8 mouse cellular contexts compared by ENCODE assay signal in genomic region chr12:21132537-21132936, GRCm38 (mm10).
A peak's percentile ranks its signal among the peaks of the same experiment; 100 is the strongest.
DNase-seq lines count a peak whose midpoint lies in the region; ATAC-seq and TF ChIP-seq lines count a peak whose summit lies in the region.

No protein-coding gene starts in this region.

- H3K36me3 ChIP-seq in kidney, adult 2 months (ENCODE audit: control insufficient read depth, insufficient read depth, low read length), result no peaks in the 10 kb centered on the region
- no peaks in the 10 kb centered on the region for H3K36me3 ChIP-seq in neural tube, embryonic 13.5 days
- no peaks in the 10 kb centered on the region for H3K36me3 ChIP-seq in embryonic facial prominence, embryonic 10.5 days (replicated peaks)
- H3K36me3 ChIP-seq in neural tube, embryonic 15.5 days, result no peaks in the 10 kb centered on the region

- no peak for ATAC-seq in neural tube, embryonic 13.5 days (ENCODE audit: low read depth)
- no peak for ATAC-seq in neural tube, embryonic 15.5 days (ENCODE audit: low FRiP score)

- TF ChIP-seq POLR2A in kidney, adult 2 months (IDR thresholded peaks at IDR 0.05; ENCODE audit: low read depth, low read length), result no peak

- H3K27me3 ChIP-seq in kidney, adult 2 months (replicated peaks; ENCODE audit: control insufficient read depth, insufficient read depth, low read length), result no peaks in the 10 kb centered on the region
- H3K27me3 ChIP-seq in neural tube, embryonic 13.5 days, result no peaks in the 10 kb centered on the region
- no peaks in the 10 kb centered on the region for H3K27me3 ChIP-seq in embryonic facial prominence, embryonic 10.5 days (replicated peaks; ENCODE audit: low read depth, poor library complexity, severe bottlenecking)
- no peaks in the 10 kb centered on the region for H3K27me3 ChIP-seq in neural tube, embryonic 15.5 days (replicated peaks)

- 0 out of 2 replicates have a peak overlapping the region, but pooled peaks have one; percentile 42 for H3K9ac ChIP-seq in neural tube, embryonic 13.5 days
- H3K9ac ChIP-seq in neural tube, embryonic 15.5 days (replicated peaks), result no peak overlapping the region

- H3K4me3 ChIP-seq in kidney, adult 2 months (ENCODE audit: insufficient read depth, low read depth, low read length), result no peak overlapping the region
- H3K4me3 ChIP-seq in neural tube, embryonic 13.5 days, result no peak overlapping the region
- H3K4me3 ChIP-seq in embryonic facial prominence, embryonic 10.5 days, result no peak overlapping the region
- H3K4me3 ChIP-seq in neural tube, embryonic 15.5 days (replicated peaks), result no peak overlapping the region

- no peak overlapping the region for H3K27ac ChIP-seq in kidney, adult 2 months (ENCODE audit: insufficient read depth, low read depth, low read length)
- H3K27ac ChIP-seq in neural tube, embryonic 13.5 days (replicated peaks), result peak overlapping the region; percentile 42; the same call in 1 of the 2 replicates
- peak overlapping the region; percentile 75; the same call in 1 of the 2 replicates for H3K27ac ChIP-seq in embryonic facial prominence, embryonic 10.5 days (replicated peaks)
- H3K27ac ChIP-seq in neural tube, embryonic 15.5 days (replicated peaks), result 0 out of 2 replicates have a peak overlapping the region, but pooled peaks have one; percentile 28

- no peak for TF ChIP-seq CTCF in kidney, adult 2 months (conservative IDR thresholded peaks at IDR 0.05; ENCODE audit: insufficient read depth, insufficient read length, low read depth, low read length)

- H3K9me3 ChIP-seq in neural tube, embryonic 13.5 days, result no peaks in the 10 kb centered on the region
- H3K9me3 ChIP-seq in embryonic facial prominence, embryonic 10.5 days, result no peaks in the 10 kb centered on the region
- H3K9me3 ChIP-seq in neural tube, embryonic 15.5 days (replicated peaks), result no peaks in the 10 kb centered on the region

- WGBS in kidney, adult 2 months, result 36% methylated on average over 10 of the region's 10 CpGs
- 38% methylated on average over 10 of the region's 10 CpGs for WGBS in neural tube, embryonic 13.5 days
- WGBS in embryonic facial prominence, embryonic 10.5 days, result 43% methylated on average over 10 of the region's 10 CpGs
- 32% methylated on average over 10 of the region's 10 CpGs for WGBS in neural tube, embryonic 15.5 days

- peaks cover 14% of the 10 kb centered on the region for H3K4me1 ChIP-seq in kidney, adult 2 months (ENCODE audit: control insufficient read depth, insufficient read depth, low read length)
- H3K4me1 ChIP-seq in neural tube, embryonic 13.5 days (replicated peaks), result peaks cover 91% of the 10 kb centered on the region
- H3K4me1 ChIP-seq in embryonic facial prominence, embryonic 10.5 days, result peaks cover 78% of the 10 kb centered on the region
- H3K4me1 ChIP-seq in neural tube, embryonic 15.5 days, result peaks cover 66% of the 10 kb centered on the region

- DNase-seq in kidney, adult 2 months, result peak; percentile 30
- no peak for DNase-seq in kidney, adult 18-20 months
- no peak for DNase-seq in neural tube, embryonic 10.5 days (ENCODE audit: extremely low spot score, low spot score)
- DNase-seq in embryonic facial prominence, embryonic 10.5 days (ENCODE audit: low spot score), result no peak
- no peak for DNase-seq in layer of hippocampus, postnatal 10 days (ENCODE audit: low spot score in 2 of 2)
- DNase-seq in retina, postnatal 1 day, result no peak

- H3K4me2 ChIP-seq in neural tube, embryonic 13.5 days, result no peak overlapping the region
- H3K4me2 ChIP-seq in neural tube, embryonic 15.5 days, result no peak overlapping the region
